Mouse (Mus musculus) urinary bladder, postnatal 4 days (tissue): ENCODE data around the gene Sp2.

Source experiments
- DNase-seq, 2 experiments: peaks; one replicate each; pipeline ENCODE4 v3.0.0; 2021 to 2022; ENCODE audit warnings: low spot score in 2 of 2

Sp2 gene

GRCm38 (mm10) chr11:96912682-96913081 lies 70.1 kb downstream of the Sp2 start:
- DNase-seq: no peak

DNA sequence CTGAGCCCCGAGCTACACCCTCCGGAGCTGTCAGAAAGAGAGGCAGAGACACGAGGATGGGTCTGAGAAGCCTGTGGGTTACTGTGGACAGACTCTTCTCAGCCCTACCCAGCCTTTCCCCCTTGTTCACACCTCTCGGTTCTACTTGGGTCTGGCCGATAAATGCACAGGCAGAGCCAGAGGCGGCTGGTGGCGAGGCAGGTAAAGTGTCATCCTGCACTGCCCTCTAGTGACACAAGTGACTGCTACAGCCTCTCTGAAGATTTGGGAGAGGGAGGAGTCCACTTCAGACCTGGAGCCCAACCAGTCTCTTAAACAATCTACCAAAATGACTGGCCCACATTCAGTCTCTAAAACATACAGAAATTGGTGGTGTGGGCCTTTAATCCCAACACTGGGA lies 72.8 kb downstream of the Sp2 start:
- DNase-seq: peak; percentile 63 to 79

DNA sequence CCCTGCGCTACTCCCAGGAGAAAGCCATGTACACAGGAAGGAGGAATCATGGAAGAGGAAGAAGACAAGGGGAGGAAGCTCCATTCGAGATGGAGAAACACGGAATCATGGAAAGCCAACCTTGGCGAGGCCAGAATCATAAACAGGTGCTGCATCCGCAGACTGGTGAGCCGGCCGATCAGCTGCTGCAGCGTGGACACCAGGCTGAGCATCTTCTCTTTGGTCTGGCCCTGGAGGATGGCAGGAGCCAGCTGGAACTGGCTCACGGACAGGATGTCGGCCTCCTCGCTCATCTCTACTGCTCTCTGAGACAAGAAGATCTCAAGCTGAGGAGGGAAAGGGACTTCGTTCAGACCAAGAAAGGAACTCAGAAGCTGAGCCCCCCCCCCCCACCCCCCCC lies 74.2 kb downstream of the Sp2 start:
- no peak for DNase-seq

GRCm38 (mm10) chr11:96906431-96907161 lies 76.2 kb downstream of the Sp2 start:
- no peak for DNase-seq
